ENCODE assay signal across 14 mouse cellular contexts in the genomic region with DNA sequence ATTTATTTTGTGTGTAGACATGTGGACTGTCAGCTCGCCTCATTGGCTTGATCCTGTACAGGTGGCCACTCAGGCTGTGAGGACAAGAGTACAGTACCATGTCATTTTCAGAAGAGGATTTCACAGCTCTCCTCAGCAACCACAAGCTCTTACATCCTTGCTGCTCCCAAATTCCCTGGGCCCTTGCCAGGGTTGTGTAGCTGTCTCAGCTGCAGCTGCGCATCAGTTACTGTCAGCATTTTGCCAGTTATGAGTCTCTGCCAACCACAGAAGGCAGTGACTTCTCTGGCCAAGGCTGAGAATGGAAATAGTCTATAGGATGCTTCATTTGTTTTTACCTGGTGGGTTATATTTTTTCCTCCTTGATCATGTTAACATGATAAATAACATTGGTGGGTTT. TPM values are rescaled to one million over a fixed set of nuclear protein-coding genes. Genes with fewer than 3 reads are reported as not detected.
DNase-seq lines count a peak whose midpoint lies in the region; ATAC-seq and TF ChIP-seq lines count a peak whose summit lies in the region.
"Had no signal": no experiment of that assay in that cellular context is flagged by ENCODE, and none has a peak within 500 bp of the region (broad histone marks: within the 10 kb centered on the region; RNA-seq: fewer than 3 reads in every experiment).

No protein-coding gene starts in this region.

- 71% methylated on average over 2 of the region's 2 CpGs for WGBS in heart, adult 2 months
- 74% methylated on average over 2 of the region's 2 CpGs for WGBS in hindbrain, embryonic 14.5 days

- no peak for ATAC-seq in hindbrain, embryonic 14.5 days (ENCODE audit: low FRiP score)

- TF ChIP-seq EP300 in heart, adult 2 months (IDR thresholded peaks at IDR 0.05; ENCODE audit: insufficient read depth, low read depth, low read length) = no peak

- no peaks in the 10 kb centered on the region for H3K9me3 ChIP-seq in hindbrain, embryonic 14.5 days (ENCODE audit: control insufficient read depth, low read length)
- H3K9me3 ChIP-seq: liver, embryonic 15.5 days had no signal

- peak; percentile 38 to 66 for DNase-seq in heart, adult 2 months
- no peak for DNase-seq in heart, postnatal 4 days
- DNase-seq in ovary, adult 18-20 months (ENCODE audit: low spot score) = peak; percentile 38
- DNase-seq in ovary, postnatal 36 days (ENCODE audit: low spot score) = no peak
- peak; percentile 45 for DNase-seq in brain, adult 2 months (ENCODE audit: low read depth, low spot score)
- DNase-seq in right cerebral cortex, postnatal 4 days = peak; percentile 40
- DNase-seq in lung, postnatal 14 days = no peak
- DNase-seq in hindbrain, embryonic 14.5 days (ENCODE audit: low spot score) = no peak
- DNase-seq: kidney, adult 18-20 months had no signal

- no peaks in the 10 kb centered on the region for H3K36me3 ChIP-seq in heart, adult 2 months (ENCODE audit: control insufficient read depth, insufficient read depth, low read length)
- no peaks in the 10 kb centered on the region for H3K36me3 ChIP-seq in hindbrain, embryonic 14.5 days (replicated peaks; ENCODE audit: control insufficient read depth, insufficient read depth)
- H3K36me3 ChIP-seq: liver, embryonic 15.5 days had no signal

- H3K4me2 ChIP-seq in hindbrain, embryonic 14.5 days (replicated peaks) = no peak overlapping the region
- H3K4me2 ChIP-seq: liver, embryonic 15.5 days had no signal

- H3K27ac ChIP-seq in heart, adult 2 months = no peak overlapping the region
- no peak overlapping the region for H3K27ac ChIP-seq in hindbrain, embryonic 14.5 days
- H3K27ac ChIP-seq: liver, embryonic 15.5 days had no signal

- intact Hi-C loops in heart, adult 2 months (cut with DNase I) = no loop called here

- no peaks in the 10 kb centered on the region for H3K27me3 ChIP-seq in heart, adult 2 months (ENCODE audit: control insufficient read depth, insufficient read depth, low read length)
- H3K27me3 ChIP-seq in hindbrain, embryonic 14.5 days (ENCODE audit: control insufficient read depth, insufficient read depth, low read length) = no peaks in the 10 kb centered on the region
- H3K27me3 ChIP-seq: liver, embryonic 15.5 days had no signal

- no peak for TF ChIP-seq CTCF in heart, adult 2 months (IDR thresholded peaks at IDR 0.05)

- TF ChIP-seq POLR2A in heart, adult 2 months (IDR thresholded peaks at IDR 0.05; ENCODE audit: insufficient read depth, low read depth, low read length) = no peak

- no peaks in the 10 kb centered on the region for H3K79me2 ChIP-seq in heart, adult 2 months (replicated peaks; ENCODE audit: control insufficient read depth, insufficient read depth, low read length)

- no peaks in the 10 kb centered on the region for H3K4me1 ChIP-seq in heart, adult 2 months (ENCODE audit: control insufficient read depth, insufficient read depth, low read length)
- no peaks in the 10 kb centered on the region for H3K4me1 ChIP-seq in hindbrain, embryonic 14.5 days (replicated peaks; ENCODE audit: control insufficient read depth, insufficient read depth, low read length)
- H3K4me1 ChIP-seq: liver, embryonic 15.5 days had no signal

- H3K9ac ChIP-seq in heart, adult 2 months (ENCODE audit: low read depth, low read length) = no peak overlapping the region
- H3K9ac ChIP-seq in hindbrain, embryonic 14.5 days = no peak overlapping the region
- H3K9ac ChIP-seq: liver, embryonic 15.5 days had no signal

- no peak overlapping the region for H3K4me3 ChIP-seq in heart, adult 2 months
- H3K4me3 ChIP-seq in hindbrain, embryonic 14.5 days (replicated peaks; ENCODE audit: low read length) = no peak overlapping the region
- H3K4me3 ChIP-seq: liver, embryonic 15.5 days had no signal

RNA-seq across cellular contexts. Expression of gene Cyp4f18, which starts 8.7 kb away (rescaled TPM):
- 1 to 10 TPM; 1.2 to 1.4 TPM for total RNA-seq in heart, adult 2 months (2021)
- polyA plus RNA-seq in heart, adult 2 months (2012; rRNA removed) = 1.7 and 5.2 TPM in 2 replicates
- total RNA-seq in heart, postnatal 4 days (2021) = under 1 TPM; 0.21 to 0.38 TPM
- polyA plus RNA-seq in hindbrain, embryonic 14.5 days (2014; fragmentation: Nextera tagmentation; extraction: Ambion mirVana) = 0.20 and 0.53 TPM in 2 replicates
- total RNA-seq: left cerebral cortex, adult 8-10 months had no signal

RNA-seq across cellular contexts. Expression of gene Olfr372, which starts 22.9 kb away (rescaled TPM):
- total RNA-seq in heart, adult 2 months (2021) = not detected
- not detected in 2 replicates for polyA plus RNA-seq in heart, adult 2 months (2012; rRNA removed)
- total RNA-seq in heart, postnatal 4 days (2021) = not detected
- polyA plus RNA-seq in hindbrain, embryonic 14.5 days (2014; fragmentation: Nextera tagmentation; extraction: Ambion mirVana) = not detected in 2 replicates
- total RNA-seq: left cerebral cortex, adult 8-10 months had no signal
- polyA plus RNA-seq: cortical plate, adult 2 months; heart, embryonic 14.5 days; liver, embryonic 15.5 days; thymus, postnatal 0 days had no signal

Comparison
In these comparisons a context has a peak if more than half of its experiments do, and no peak if none do; other contexts are left out.
1. DNase-seq: peak in heart, adult 2 months (2 of 2), ovary, adult 18-20 months (single experiment), brain, adult 2 months (single experiment) and right cerebral cortex, postnatal 4 days (single experiment); none in heart, postnatal 4 days (single experiment), ovary, postnatal 36 days (single experiment), lung, postnatal 14 days (single experiment) and hindbrain, embryonic 14.5 days (single experiment).